Mouse (Mus musculus): ENCODE results near the gene Olfr1510. TPM values are rescaled to one million over a fixed set of nuclear protein-coding genes. Genes with fewer than 3 reads are reported as not detected.
"Not testable (repeated sequence)": the region's sequence is repeated elsewhere in the genome, so short reads cannot be mapped to it uniquely, and the experiment has no call there.

Olfr1510 gene
- polyA plus RNA-seq, 1 experiment from 2014 or later: not detected

GRCm38 (mm10) chr14:52397279-52397678 is 16.9 kb downstream of the Olfr1510 start, which contains the start of gene Olfr1511:
Gene Olfr1511, minus strand, starts transcription at chr14:52397379.
- WGBS: 77% methylated on average over 4 of the region's 4 CpGs
- ATAC-seq: no peak

GRCm38 (mm10) chr14:52390084-52390848 is 23.9 kb downstream of the Olfr1510 start:
- 79% methylated on average over 9 of the region's 9 CpGs for WGBS
- H3K9ac ChIP-seq (ENCODE audit: low read depth, low read length); H3K36me3 ChIP-seq (ENCODE audit: control insufficient read depth, insufficient read depth); H3K27me3 ChIP-seq (replicated peaks; ENCODE audit: control insufficient read depth, insufficient read depth, low read length); H3K4me2 ChIP-seq (replicated peaks; ENCODE audit: low read depth); H3K9me3 ChIP-seq (ENCODE audit: control insufficient read depth); H3K4me3 ChIP-seq (ENCODE audit: low read depth, low read length); H3K4me1 ChIP-seq (replicated peaks; ENCODE audit: control insufficient read depth, insufficient read depth, low read length); H3K27ac ChIP-seq (ENCODE audit: low read depth, low read length): not testable (repeated sequence)
- peak; percentile 16; the same call in 1 of the 2 replicates for ATAC-seq

More at GRCm38 (mm10) chr14:52397279-52397678, 16.9 kb downstream of the Olfr1510 start, which contains the start of gene Olfr1511:
- no peak for TF ChIP-seq CTCF (IDR thresholded peaks at IDR 0.05; ENCODE audit: low read depth)
- no peak within 1 kb of the TSS for H3K4me2 ChIP-seq (replicated peaks; ENCODE audit: low read depth)
- H3K27ac ChIP-seq (ENCODE audit: low read depth, low read length): no peak within 1 kb of the TSS
- no peak within 1 kb of the TSS for H3K4me3 ChIP-seq (ENCODE audit: low read depth, low read length)
- H3K27me3 ChIP-seq (replicated peaks; ENCODE audit: control insufficient read depth, insufficient read depth, low read length): no peaks in the 10 kb centered on the region
- no peak within 1 kb of the TSS for H3K9ac ChIP-seq (ENCODE audit: low read depth, low read length)
- H3K9me3 ChIP-seq (ENCODE audit: control insufficient read depth): no peaks in the 10 kb centered on the region
- H3K4me1 ChIP-seq (replicated peaks; ENCODE audit: control insufficient read depth, insufficient read depth, low read length): no peaks in the 10 kb centered on the region
- H3K36me3 ChIP-seq (ENCODE audit: control insufficient read depth, insufficient read depth): no peaks in the 10 kb centered on the region

- TF ChIP-seq CTCF (IDR thresholded peaks at IDR 0.05; ENCODE audit: low read depth): no peak
These were observed 35.1 kb downstream of the Olfr1510 start, which contains the start of gene Olfr1512 for GRCm38 (mm10) chr14:52379068-52379467. Gene Olfr1512, minus strand, starts transcription at chr14:52379168.

GRCm38 (mm10) chr14:52368741-52369140 is 45.4 kb downstream of the Olfr1510 start:
- Histone ChIP-seq H3K27ac (ENCODE audit: low read depth, low read length) (no peak overlapping the region), H3K9ac (ENCODE audit: low read depth, low read length) (no peak overlapping the region), H3K9me3 (ENCODE audit: control insufficient read depth) (no peaks in the 10 kb centered on the region), H3K27me3 (replicated peaks; ENCODE audit: control insufficient read depth, insufficient read depth, low read length) (no peaks in the 10 kb centered on the region), H3K4me3 (ENCODE audit: low read depth, low read length) (no peak overlapping the region), H3K36me3 (ENCODE audit: control insufficient read depth, insufficient read depth) (no peaks in the 10 kb centered on the region), H3K4me2 (replicated peaks; ENCODE audit: low read depth) (no peak overlapping the region), H3K4me1 (replicated peaks; ENCODE audit: control insufficient read depth, insufficient read depth, low read length) (no peaks in the 10 kb centered on the region)
- WGBS: 87% methylated on average over 3 of the region's 3 CpGs
- TF ChIP-seq CTCF (IDR thresholded peaks at IDR 0.05; ENCODE audit: low read depth): no peak
- ATAC-seq: no peak

More at GRCm38 (mm10) chr14:52379068-52379467, 35.1 kb downstream of the Olfr1510 start, which contains the start of gene Olfr1512:
- ATAC-seq: no peak
- no peak within 1 kb of the TSS for H3K4me3 ChIP-seq (ENCODE audit: low read depth, low read length)
- H3K4me1 ChIP-seq (replicated peaks; ENCODE audit: control insufficient read depth, insufficient read depth, low read length): no peaks in the 10 kb centered on the region
- H3K36me3 ChIP-seq (ENCODE audit: control insufficient read depth, insufficient read depth): no peaks in the 10 kb centered on the region
- H3K27ac ChIP-seq (ENCODE audit: low read depth, low read length): no peak within 1 kb of the TSS
- H3K9me3 ChIP-seq (ENCODE audit: control insufficient read depth): no peaks in the 10 kb centered on the region
- 67% methylated on average over 2 of the region's 2 CpGs for WGBS
- H3K4me2 ChIP-seq (replicated peaks; ENCODE audit: low read depth): no peak within 1 kb of the TSS
- no peaks in the 10 kb centered on the region for H3K27me3 ChIP-seq (replicated peaks; ENCODE audit: control insufficient read depth, insufficient read depth, low read length)
- no peak within 1 kb of the TSS for H3K9ac ChIP-seq (ENCODE audit: low read depth, low read length)

Other genes starting within 250 kb of the Olfr1510 start
- 16.6 and 17.1 TPM in 2 replicates for gene Supt16, start 217.0 kb downstream of the Olfr1510 start, polyA plus RNA-seq (2015; fragmentation: Nextera tagmentation; extraction: Ambion mirVana)
- gene Chd8, start 156.6 kb downstream of the Olfr1510 start, polyA plus RNA-seq (2015; fragmentation: Nextera tagmentation; extraction: Ambion mirVana): 15.7 and 17.4 TPM in 2 replicates
- 20.8 and 21.7 TPM in 2 replicates for gene Tox4, start 135.2 kb downstream of the Olfr1510 start, polyA plus RNA-seq (2015; fragmentation: Nextera tagmentation; extraction: Ambion mirVana)
- 6.8 and 7.8 TPM in 2 replicates for gene Rab2b, start 134.8 kb downstream of the Olfr1510 start, polyA plus RNA-seq (2015; fragmentation: Nextera tagmentation; extraction: Ambion mirVana)
- 9.2 and 11.8 TPM in 2 replicates for gene Mettl3, start 109.2 kb downstream of the Olfr1510 start, polyA plus RNA-seq (2015; fragmentation: Nextera tagmentation; extraction: Ambion mirVana)
- 2.4 and 2.7 TPM in 2 replicates for gene Sall2, start 85.6 kb downstream of the Olfr1510 start, polyA plus RNA-seq (2015; fragmentation: Nextera tagmentation; extraction: Ambion mirVana)
- gene Olfr1513, start 58.0 kb downstream of the Olfr1510 start, polyA plus RNA-seq (2015; fragmentation: Nextera tagmentation; extraction: Ambion mirVana): not detected in 2 replicates
- not detected in 2 replicates for gene Olfr1512, start 35.2 kb downstream of the Olfr1510 start, polyA plus RNA-seq (2015; fragmentation: Nextera tagmentation; extraction: Ambion mirVana)
- not detected in 2 replicates for gene Olfr1511, start 17.0 kb downstream of the Olfr1510 start, polyA plus RNA-seq (2015; fragmentation: Nextera tagmentation; extraction: Ambion mirVana)
- not detected in 2 replicates for gene Olfr1509, start 28.6 kb upstream of the Olfr1510 start, polyA plus RNA-seq (2015; fragmentation: Nextera tagmentation; extraction: Ambion mirVana)
- not detected in 2 replicates for gene Olfr1508, start 53.1 kb upstream of the Olfr1510 start, polyA plus RNA-seq (2015; fragmentation: Nextera tagmentation; extraction: Ambion mirVana)
- gene Olfr1507, start 81.4 kb upstream of the Olfr1510 start, polyA plus RNA-seq (2015; fragmentation: Nextera tagmentation; extraction: Ambion mirVana): not detected in 2 replicates